ENCODE assay signal across 12 mouse cellular contexts in genomic region chr7:96775080-96775486, GRCm38 (mm10).
A peak's percentile ranks its signal among the peaks of the same experiment; 100 is the strongest.
DNase-seq lines count a peak whose midpoint lies in the region; ATAC-seq and TF ChIP-seq lines count a peak whose summit lies in the region.
"Had no signal": no experiment of that assay in that cellular context is flagged by ENCODE, and none has a peak within 500 bp of the region (broad histone marks: within the 10 kb centered on the region; RNA-seq: fewer than 3 reads in every experiment).

No protein-coding gene starts in this region.

- WGBS in forebrain, postnatal 0 days, result 23% methylated on average over 6 of the region's 6 CpGs
- WGBS in forebrain, embryonic 16.5 days, result 14% methylated on average over 6 of the region's 6 CpGs
- WGBS in embryonic facial prominence, embryonic 12.5 days, result 15% methylated on average over 6 of the region's 6 CpGs
- WGBS in limb, embryonic 13.5 days, result 6% methylated on average over 6 of the region's 6 CpGs

- H3K9me3 ChIP-seq in forebrain, postnatal 0 days (ENCODE audit: low read length), result no peaks in the 10 kb centered on the region
- 0 out of 2 replicates have a peak, but pooled peaks cover 2% of the 10 kb centered on the region for H3K9me3 ChIP-seq in forebrain, embryonic 16.5 days (ENCODE audit: control insufficient read depth, low read length)
- no peaks in the 10 kb centered on the region for H3K9me3 ChIP-seq in embryonic facial prominence, embryonic 12.5 days
- H3K9me3 ChIP-seq in limb, embryonic 13.5 days, result peaks cover 7% of the 10 kb centered on the region
- H3K9me3 ChIP-seq: midbrain, embryonic 13.5 days had no signal

- no peak for TF ChIP-seq CTCF in forebrain, postnatal 0 days (IDR thresholded peaks at IDR 0.05; ENCODE audit: low read depth)

- H3K4me1 ChIP-seq in forebrain, postnatal 0 days (ENCODE audit: insufficient read depth), result no peaks in the 10 kb centered on the region
- peaks cover 25% of the 10 kb centered on the region for H3K4me1 ChIP-seq in forebrain, embryonic 16.5 days (replicated peaks; ENCODE audit: control insufficient read depth, insufficient read depth, low read length)
- H3K4me1 ChIP-seq in embryonic facial prominence, embryonic 12.5 days, result peaks cover 32% of the 10 kb centered on the region
- H3K4me1 ChIP-seq in limb, embryonic 13.5 days, result peaks cover 47% of the 10 kb centered on the region

- no peak overlapping the region for H3K4me3 ChIP-seq in forebrain, postnatal 0 days (ENCODE audit: low read depth, low read length)
- no peak overlapping the region for H3K4me3 ChIP-seq in forebrain, embryonic 16.5 days (replicated peaks; ENCODE audit: low read length)
- no peak overlapping the region for H3K4me3 ChIP-seq in embryonic facial prominence, embryonic 12.5 days
- H3K4me3 ChIP-seq in limb, embryonic 13.5 days, result no peak overlapping the region
- H3K4me3 ChIP-seq: gastrocnemius, adult 2 months; midbrain, embryonic 13.5 days had no signal

- ATAC-seq in forebrain, postnatal 0 days, result no peak
- ATAC-seq in forebrain, embryonic 16.5 days, result no peak
- no peak for ATAC-seq in embryonic facial prominence, embryonic 12.5 days (ENCODE audit: insufficient number of reproducible peaks, insufficient read depth, low FRiP score, low TSS enrichment)
- peak; percentile 84 for ATAC-seq in limb, embryonic 13.5 days (ENCODE audit: low FRiP score, low read depth)
- ATAC-seq: midbrain, embryonic 13.5 days had no signal

- DNase-seq in forebrain, postnatal 0 days, result no peak
- peak; percentile 50 for DNase-seq in kidney, postnatal 14 days
- DNase-seq in kidney, adult 18-20 months, result no peak
- no peak for DNase-seq in embryo, embryonic 9.5 days (ENCODE audit: extremely low spot score)
- no peak for DNase-seq in gastrocnemius, adult 8-10 months (ENCODE audit: low spot score in 2 of 2)
- DNase-seq: cerebellum, adult 8-10 months; gastrocnemius, adult 2 months; right cerebral cortex, postnatal 25 days had no signal

- H3K27me3 ChIP-seq in forebrain, postnatal 0 days (ENCODE audit: insufficient read depth, low read length), result no peaks in the 10 kb centered on the region
- no peaks in the 10 kb centered on the region for H3K27me3 ChIP-seq in forebrain, embryonic 16.5 days (replicated peaks; ENCODE audit: control insufficient read depth, insufficient read depth, low read length)
- H3K27me3 ChIP-seq in embryonic facial prominence, embryonic 12.5 days, result no peaks in the 10 kb centered on the region
- peaks cover 28% of the 10 kb centered on the region; the same call in 1 of the 2 replicates for H3K27me3 ChIP-seq in limb, embryonic 13.5 days
- H3K27me3 ChIP-seq: midbrain, embryonic 13.5 days had no signal

- H3K27ac ChIP-seq in forebrain, postnatal 0 days (ENCODE audit: low read depth, low read length), result peak overlapping the region; percentile 2; the same call in 1 of the 2 replicates
- H3K27ac ChIP-seq in forebrain, embryonic 16.5 days (ENCODE audit: low read length), result no peak overlapping the region
- peak overlapping the region; percentile 91 for H3K27ac ChIP-seq in embryonic facial prominence, embryonic 12.5 days
- peak overlapping the region; percentile 73; the same call in 1 of the 2 replicates for H3K27ac ChIP-seq in limb, embryonic 13.5 days
- H3K27ac ChIP-seq: gastrocnemius, adult 2 months; midbrain, embryonic 13.5 days had no signal

- no peak overlapping the region for H3K9ac ChIP-seq in forebrain, postnatal 0 days
- H3K9ac ChIP-seq in forebrain, embryonic 16.5 days (replicated peaks; ENCODE audit: low read depth, low read length), result no peak overlapping the region
- H3K9ac ChIP-seq in embryonic facial prominence, embryonic 12.5 days, result no peak overlapping the region
- H3K9ac ChIP-seq in limb, embryonic 13.5 days, result 0 out of 2 replicates have a peak overlapping the region, but pooled peaks have one; percentile 35
- H3K9ac ChIP-seq: midbrain, embryonic 13.5 days had no signal

- peaks cover 8% of the 10 kb centered on the region for H3K36me3 ChIP-seq in forebrain, postnatal 0 days (ENCODE audit: insufficient read depth)
- H3K36me3 ChIP-seq in forebrain, embryonic 16.5 days (ENCODE audit: control insufficient read depth, insufficient read depth), result peaks cover 12% of the 10 kb centered on the region
- peaks cover 37% of the 10 kb centered on the region for H3K36me3 ChIP-seq in embryonic facial prominence, embryonic 12.5 days
- peaks cover 20% of the 10 kb centered on the region for H3K36me3 ChIP-seq in limb, embryonic 13.5 days

- no peak overlapping the region for H3K4me2 ChIP-seq in forebrain, postnatal 0 days (ENCODE audit: low read depth)
- no peak overlapping the region for H3K4me2 ChIP-seq in forebrain, embryonic 16.5 days (ENCODE audit: low read length)
- H3K4me2 ChIP-seq in embryonic facial prominence, embryonic 12.5 days (replicated peaks), result no peak overlapping the region
- H3K4me2 ChIP-seq in limb, embryonic 13.5 days (replicated peaks), result peak overlapping the region; percentile 43
- H3K4me2 ChIP-seq: midbrain, embryonic 13.5 days had no signal
